In genomic region chr4:55294255-55294687, GRCm38 (mm10) we compare ENCODE assay signal across 8 mouse cellular contexts. TPM values are rescaled to one million over a fixed set of nuclear protein-coding genes. Genes with fewer than 3 reads are reported as not detected.
DNase-seq lines count a peak whose midpoint lies in the region; ATAC-seq lines count a peak whose summit lies in the region.

No protein-coding gene starts in this region.

- no peaks in the 10 kb centered on the region for H3K27me3 ChIP-seq in forebrain, embryonic 13.5 days
- H3K27me3 ChIP-seq in intestine, embryonic 15.5 days (replicated peaks): no peaks in the 10 kb centered on the region
- H3K27me3 ChIP-seq in liver, embryonic 16.5 days (ENCODE audit: control insufficient read depth, insufficient read depth, low read depth, low read length): no peaks in the 10 kb centered on the region

- peaks cover 30% of the 10 kb centered on the region for H3K4me1 ChIP-seq in forebrain, embryonic 13.5 days
- H3K4me1 ChIP-seq in intestine, embryonic 15.5 days (replicated peaks): no peaks in the 10 kb centered on the region
- no peaks in the 10 kb centered on the region for H3K4me1 ChIP-seq in liver, embryonic 16.5 days (ENCODE audit: control insufficient read depth, low read depth, low read length)

- H3K9ac ChIP-seq in forebrain, embryonic 13.5 days: peak overlapping the region; percentile 58; the same call in 1 of the 2 replicates
- no peak overlapping the region for H3K9ac ChIP-seq in intestine, embryonic 15.5 days
- no peak overlapping the region for H3K9ac ChIP-seq in liver, embryonic 16.5 days (ENCODE audit: low read depth, low read length)

- 0% methylated on average over 14 of the region's 14 CpGs for WGBS in forebrain, embryonic 13.5 days
- 1% methylated on average over 14 of the region's 14 CpGs for WGBS in intestine, embryonic 15.5 days
- WGBS in liver, embryonic 16.5 days (ENCODE audit: insufficient replicate concordance): 5% methylated on average over 14 of the region's 14 CpGs

- peak; percentile 95 for ATAC-seq in forebrain, embryonic 13.5 days
- ATAC-seq in intestine, embryonic 15.5 days: no peak
- no peak for ATAC-seq in liver, embryonic 16.5 days (ENCODE audit: low read depth)

- peak overlapping the region; percentile 33 for H3K4me3 ChIP-seq in forebrain, embryonic 13.5 days
- H3K4me3 ChIP-seq in intestine, embryonic 15.5 days (replicated peaks): peak overlapping the region; percentile 26
- H3K4me3 ChIP-seq in liver, embryonic 16.5 days (ENCODE audit: low read depth, low read length): peak overlapping the region; percentile 30

- H3K9me3 ChIP-seq in forebrain, embryonic 13.5 days (replicated peaks): no peaks in the 10 kb centered on the region
- no peaks in the 10 kb centered on the region for H3K9me3 ChIP-seq in intestine, embryonic 15.5 days
- H3K9me3 ChIP-seq in liver, embryonic 16.5 days (replicated peaks; ENCODE audit: control insufficient read depth, low read length): no peaks in the 10 kb centered on the region

- DNase-seq in cerebellum, postnatal 25 days: peak; percentile 13 to 14
- DNase-seq in cerebellum, adult 18-20 months: no peak
- DNase-seq in ES-CJ7 (ENCODE audit: low read depth, low spot score): peak; percentile 45
- peak; percentile 60 for DNase-seq in right cerebral cortex, postnatal 4 days
- DNase-seq in B cell, adult 2 months: no peak

- peak overlapping the region; percentile 60 for H3K4me2 ChIP-seq in forebrain, embryonic 13.5 days
- H3K4me2 ChIP-seq in intestine, embryonic 15.5 days (replicated peaks): peak overlapping the region; percentile 54
- peak overlapping the region; percentile 46 for H3K4me2 ChIP-seq in liver, embryonic 16.5 days (ENCODE audit: low read depth, low read length)

- H3K36me3 ChIP-seq in forebrain, embryonic 13.5 days (ENCODE audit: poor library complexity, severe bottlenecking): no peaks in the 10 kb centered on the region
- H3K36me3 ChIP-seq in intestine, embryonic 15.5 days: no peaks in the 10 kb centered on the region
- H3K36me3 ChIP-seq in liver, embryonic 16.5 days (ENCODE audit: control insufficient read depth, insufficient read depth): no peaks in the 10 kb centered on the region

- H3K27ac ChIP-seq in forebrain, embryonic 13.5 days: peak overlapping the region; percentile 88
- H3K27ac ChIP-seq in intestine, embryonic 15.5 days: no peak overlapping the region
- H3K27ac ChIP-seq in liver, embryonic 16.5 days (ENCODE audit: low read length): no peak overlapping the region

RNA-seq across cellular contexts. Expression of gene Rad23b, which starts 55.6 kb away (rescaled TPM):
- 86.2 and 89.5 TPM in 2 replicates for polyA plus RNA-seq in forebrain, embryonic 13.5 days (2015; fragmentation: Nextera tagmentation; extraction: Ambion mirVana)
- 81.9 and 87.5 TPM in 2 replicates for polyA plus RNA-seq in intestine, embryonic 15.5 days (2015; fragmentation: Nextera tagmentation; extraction: Ambion mirVana)
- 30.1 and 31.8 TPM in 2 replicates for polyA plus RNA-seq in liver, embryonic 16.5 days (2015; fragmentation: Nextera tagmentation; extraction: Ambion mirVana)

Comparison
In these comparisons a context has a peak if more than half of its experiments do, and no peak if none do; other contexts are left out.
1. DNase-seq: peak in cerebellum, postnatal 25 days (2 of 2), ES-CJ7 (single experiment) and right cerebral cortex, postnatal 4 days (single experiment); none in cerebellum, adult 18-20 months (0 of 2) and B cell, adult 2 months (0 of 2).
2. Peak in every context shown above with its lines, with median percentiles within 50 percentile points of each other: H3K4me2 ChIP-seq and H3K4me3 ChIP-seq.